Mouse (Mus musculus) liver, embryonic 13.5 days (tissue): ENCODE results near the gene Acot5. TPM values are rescaled to one million over a fixed set of nuclear protein-coding genes. Genes with fewer than 3 reads are reported as not detected.

Experiments
- polyA plus RNA-seq: library from polyadenylated mRNA; unstranded; fragments of >200 nt; fragmentation: Nextera tagmentation; extraction: Ambion mirVana; gene quantifications from 2 replicates; pipeline ENCODE4 v1.2.1, GENCODE M21; 2015

The Acot5 gene
- polyA plus RNA-seq, 1 experiment from 2014 or later, result not detected

Other genes with a start within 250 kb of the Acot5 start
- gene Numb, start 147.4 kb upstream of the Acot5 start, polyA plus RNA-seq, result 11.8 and 16.3 TPM in 2 replicates
- gene Riox1, start 118.7 kb upstream of the Acot5 start, polyA plus RNA-seq, result 9.3 and 9.8 TPM in 2 replicates
- not detected in 2 replicates for gene Heatr4, start 84.5 kb upstream of the Acot5 start, polyA plus RNA-seq
- gene Acot2, start 81.5 kb upstream of the Acot5 start, polyA plus RNA-seq, result 14.7 and 16.1 TPM in 2 replicates
- 28.2 and 34.7 TPM in 2 replicates for gene Acot1, start 59.8 kb upstream of the Acot5 start, polyA plus RNA-seq
- gene Acot4, start 30.9 kb upstream of the Acot5 start, polyA plus RNA-seq, result 6.7 and 7.9 TPM in 2 replicates
- 0.46 TPM in 1 of 2 replicates, not detected in the other for gene Gm49366, start 30.4 kb upstream of the Acot5 start, polyA plus RNA-seq
- 4.2 and 4.7 TPM in 2 replicates for gene Acot3, start 17.2 kb upstream of the Acot5 start, polyA plus RNA-seq
- gene Acot6, start 31.3 kb downstream of the Acot5 start, polyA plus RNA-seq, result 0.40 and 0.51 TPM in 2 replicates
- gene Dnal1, start 45.0 kb downstream of the Acot5 start, polyA plus RNA-seq, result 0.23 and 0.27 TPM in 2 replicates
- gene Pnma1, start 79.2 kb downstream of the Acot5 start, polyA plus RNA-seq, result 0.14 TPM in 1 of 2 replicates, not detected in the other
- gene Elmsan1, start 149.6 kb downstream of the Acot5 start, polyA plus RNA-seq, result 3.7 and 4.4 TPM in 2 replicates
- 29.3 and 36.5 TPM in 2 replicates for gene Ptgr2, start 215.9 kb downstream of the Acot5 start, polyA plus RNA-seq
- 44.5 and 49.1 TPM in 2 replicates for gene Zfp410, start 247.5 kb downstream of the Acot5 start, polyA plus RNA-seq